Mouse (Mus musculus): Measurements from ENCODE around the gene Pram1. TPM values are rescaled to one million over a fixed set of nuclear protein-coding genes. Genes with fewer than 3 reads are reported as not detected.

The Pram1 gene
- not detected in 2 replicates for total RNA-seq (2014; rRNA removed)
- polyA plus RNA-seq (2015; fragmentation: Nextera tagmentation; extraction: Ambion mirVana) = 0.14 and 0.30 TPM in 2 replicates

GRCm38 (mm10) chr17:33637516-33638276 is at the start of gene Pram1:
Gene Pram1 (plus strand): TSS chr17:33638056.
- no peak within 1 kb of the TSS for H3K4me2 ChIP-seq (ENCODE audit: low read depth)
- H3K4me3 ChIP-seq (ENCODE audit: low read depth, low read length) = no peak within 1 kb of the TSS
- H3K27ac ChIP-seq (ENCODE audit: low read depth, low read length) = no peak within 1 kb of the TSS
- H3K9me3 ChIP-seq (ENCODE audit: low read length) = no peaks in the 10 kb centered on the region
- ATAC-seq = no peak
- peaks cover 15% of the 10 kb centered on the region for H3K36me3 ChIP-seq (ENCODE audit: insufficient read depth)
- no peak for TF ChIP-seq CTCF (IDR thresholded peaks at IDR 0.05; ENCODE audit: low read depth)
- no peaks in the 10 kb centered on the region for H3K4me1 ChIP-seq (ENCODE audit: insufficient read depth)
- H3K27me3 ChIP-seq (ENCODE audit: insufficient read depth, low read length) = no peaks in the 10 kb centered on the region
- no peak within 1 kb of the TSS for H3K9ac ChIP-seq
- WGBS = 89% methylated on average over 4 of the region's 4 CpGs
- DNase-seq = no peak

- Histone ChIP-seq H3K4me1 (ENCODE audit: insufficient read depth) (no peaks in the 10 kb centered on the region), H3K9me3 (ENCODE audit: low read length) (no peaks in the 10 kb centered on the region), H3K36me3 (ENCODE audit: insufficient read depth) (no peaks in the 10 kb centered on the region), H3K27ac (ENCODE audit: low read depth, low read length) (no peak overlapping the region), H3K27me3 (ENCODE audit: insufficient read depth, low read length) (no peaks in the 10 kb centered on the region), H3K4me3 (ENCODE audit: low read depth, low read length) (no peak overlapping the region), H3K9ac (no peak overlapping the region), H3K4me2 (ENCODE audit: low read depth) (no peak overlapping the region)
- no peak for DNase-seq
- no peak for TF ChIP-seq CTCF (IDR thresholded peaks at IDR 0.05; ENCODE audit: low read depth)
- no peak for ATAC-seq
Measured at GRCm38 (mm10) chr17:33597271-33597670, 40.6 kb upstream of the Pram1 start.

- Histone ChIP-seq H3K4me1 (ENCODE audit: insufficient read depth) (no peaks in the 10 kb centered on the region), H3K27me3 (ENCODE audit: insufficient read depth, low read length) (no peaks in the 10 kb centered on the region), H3K9me3 (ENCODE audit: low read length) (no peaks in the 10 kb centered on the region), H3K4me2 (ENCODE audit: low read depth) (no peak overlapping the region), H3K4me3 (ENCODE audit: low read depth, low read length) (no peak overlapping the region), H3K27ac (ENCODE audit: low read depth, low read length) (no peak overlapping the region), H3K36me3 (ENCODE audit: insufficient read depth) (no peaks in the 10 kb centered on the region), H3K9ac (no peak overlapping the region)
- DNase-seq = no peak
- TF ChIP-seq CTCF (IDR thresholded peaks at IDR 0.05; ENCODE audit: low read depth) = no peak
- no peak for ATAC-seq
- 91% methylated on average over 5 of the region's 5 CpGs for WGBS
Measured at GRCm38 (mm10) chr17:33598506-33598905, 39.4 kb upstream of the Pram1 start.

GRCm38 (mm10) chr17:33599836-33600475 is 37.9 kb upstream of the Pram1 start:
- 90% methylated on average over 8 of the region's 8 CpGs for WGBS
- no peak for ATAC-seq
- no peak for TF ChIP-seq CTCF (IDR thresholded peaks at IDR 0.05; ENCODE audit: low read depth)

GRCm38 (mm10) chr17:33600831-33601230 is 37.0 kb upstream of the Pram1 start:
- ATAC-seq = no peak
- 80% methylated on average over 3 of the region's 3 CpGs for WGBS

More at GRCm38 (mm10) chr17:33599836-33600475, 37.9 kb upstream of the Pram1 start:
- H3K4me1 ChIP-seq (ENCODE audit: insufficient read depth) = no peaks in the 10 kb centered on the region
- DNase-seq = no peak
- no peak overlapping the region for H3K4me2 ChIP-seq (ENCODE audit: low read depth)
- no peaks in the 10 kb centered on the region for H3K27me3 ChIP-seq (ENCODE audit: insufficient read depth, low read length)
- no peak overlapping the region for H3K9ac ChIP-seq
- H3K4me3 ChIP-seq (ENCODE audit: low read depth, low read length) = no peak overlapping the region
- H3K27ac ChIP-seq (ENCODE audit: low read depth, low read length) = no peak overlapping the region
- no peaks in the 10 kb centered on the region for H3K9me3 ChIP-seq (ENCODE audit: low read length)
- no peaks in the 10 kb centered on the region for H3K36me3 ChIP-seq (ENCODE audit: insufficient read depth)

GRCm38 (mm10) chr17:33601947-33602346 is 35.9 kb upstream of the Pram1 start:
- H3K4me2 ChIP-seq (ENCODE audit: low read depth) = no peak overlapping the region
- no peak overlapping the region for H3K27ac ChIP-seq (ENCODE audit: low read depth, low read length)

More at GRCm38 (mm10) chr17:33600831-33601230, 37.0 kb upstream of the Pram1 start:
- no peaks in the 10 kb centered on the region for H3K9me3 ChIP-seq (ENCODE audit: low read length)
- no peaks in the 10 kb centered on the region for H3K36me3 ChIP-seq (ENCODE audit: insufficient read depth)
- no peak overlapping the region for H3K27ac ChIP-seq (ENCODE audit: low read depth, low read length)
- no peak for DNase-seq
- H3K9ac ChIP-seq = no peak overlapping the region
- TF ChIP-seq CTCF (IDR thresholded peaks at IDR 0.05; ENCODE audit: low read depth) = no peak
- no peaks in the 10 kb centered on the region for H3K4me1 ChIP-seq (ENCODE audit: insufficient read depth)
- no peak overlapping the region for H3K4me2 ChIP-seq (ENCODE audit: low read depth)
- no peak overlapping the region for H3K4me3 ChIP-seq (ENCODE audit: low read depth, low read length)
- H3K27me3 ChIP-seq (ENCODE audit: insufficient read depth, low read length) = no peaks in the 10 kb centered on the region

GRCm38 (mm10) chr17:33607273-33607672 is 30.6 kb upstream of the Pram1 start:
- 86% methylated on average over 2 of the region's 2 CpGs for WGBS

More at GRCm38 (mm10) chr17:33601947-33602346, 35.9 kb upstream of the Pram1 start:
- no peak overlapping the region for H3K4me3 ChIP-seq (ENCODE audit: low read depth, low read length)
- no peaks in the 10 kb centered on the region for H3K36me3 ChIP-seq (ENCODE audit: insufficient read depth)
- no peak for DNase-seq
- no peaks in the 10 kb centered on the region for H3K9me3 ChIP-seq (ENCODE audit: low read length)
- H3K4me1 ChIP-seq (ENCODE audit: insufficient read depth) = no peaks in the 10 kb centered on the region
- WGBS = 84% methylated on average over 12 of the region's 12 CpGs
- H3K9ac ChIP-seq = no peak overlapping the region
- no peak for TF ChIP-seq CTCF (IDR thresholded peaks at IDR 0.05; ENCODE audit: low read depth)
- no peaks in the 10 kb centered on the region for H3K27me3 ChIP-seq (ENCODE audit: insufficient read depth, low read length)
- no peak for ATAC-seq

More at GRCm38 (mm10) chr17:33607273-33607672, 30.6 kb upstream of the Pram1 start:
- Histone ChIP-seq H3K4me1 (ENCODE audit: insufficient read depth) (no peaks in the 10 kb centered on the region), H3K36me3 (ENCODE audit: insufficient read depth) (no peaks in the 10 kb centered on the region), H3K4me2 (ENCODE audit: low read depth) (no peak overlapping the region), H3K9me3 (ENCODE audit: low read length) (no peaks in the 10 kb centered on the region), H3K9ac (no peak overlapping the region), H3K27me3 (ENCODE audit: insufficient read depth, low read length) (no peaks in the 10 kb centered on the region), H3K27ac (ENCODE audit: low read depth, low read length) (no peak overlapping the region), H3K4me3 (ENCODE audit: low read depth, low read length) (no peak overlapping the region)
- ATAC-seq (no peak), DNase-seq (no peak)
- TF ChIP-seq CTCF (IDR thresholded peaks at IDR 0.05; ENCODE audit: low read depth) = no peak

Measured in forebrain, postnatal 0 days (tissue).